Comparison of ENCODE assay signal across 20 mouse cellular contexts in the genomic region with DNA sequence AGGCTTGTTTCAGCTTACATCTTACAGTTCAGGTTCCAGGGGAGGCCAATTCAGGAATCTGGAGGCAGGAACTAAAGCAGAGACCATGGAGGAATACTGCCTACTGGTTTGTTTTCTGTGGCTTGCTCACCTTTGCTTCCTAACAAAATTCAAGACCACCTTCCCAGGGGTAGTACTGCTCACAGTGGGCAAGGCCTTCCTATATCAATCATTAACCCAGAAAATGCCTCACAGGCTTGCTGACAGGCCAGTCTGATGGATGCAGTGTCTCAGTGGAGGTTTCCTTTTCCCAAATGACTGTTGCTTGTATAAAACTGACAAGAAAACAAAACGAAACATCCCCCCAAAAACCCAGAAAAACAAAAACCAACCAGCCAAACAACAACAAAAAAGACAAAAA.
DNase-seq lines count a peak whose midpoint lies in the region; ATAC-seq lines count a peak whose summit lies in the region.
"Had no signal": no experiment of that assay in that cellular context is flagged by ENCODE, and none has a peak within 500 bp of the region (broad histone marks: within the 10 kb centered on the region; RNA-seq: fewer than 3 reads in every experiment).

No protein-coding gene starts in this region.

- H3K9ac ChIP-seq in heart, embryonic 12.5 days, result no peak overlapping the region
- H3K9ac ChIP-seq in kidney, embryonic 16.5 days (replicated peaks; ENCODE audit: low read length), result no peak overlapping the region
- no peak overlapping the region for H3K9ac ChIP-seq in liver, embryonic 12.5 days
- H3K9ac ChIP-seq: embryonic facial prominence, embryonic 12.5 days; forebrain, embryonic 15.5 days; hindbrain, embryonic 15.5 days had no signal

- peaks cover 44% of the 10 kb centered on the region for H3K4me1 ChIP-seq in heart, embryonic 12.5 days (replicated peaks)
- H3K4me1 ChIP-seq in kidney, embryonic 16.5 days (ENCODE audit: insufficient read depth, low read length), result 0 out of 2 replicates have a peak, but pooled peaks cover 5% of the 10 kb centered on the region
- peaks cover 88% of the 10 kb centered on the region for H3K4me1 ChIP-seq in liver, embryonic 12.5 days
- H3K4me1 ChIP-seq: hindbrain, embryonic 15.5 days had no signal

- H3K4me2 ChIP-seq in heart, embryonic 12.5 days, result no peak overlapping the region
- H3K4me2 ChIP-seq in kidney, embryonic 16.5 days (replicated peaks; ENCODE audit: low read depth, low read length), result no peak overlapping the region
- H3K4me2 ChIP-seq in liver, embryonic 12.5 days, result no peak overlapping the region
- H3K4me2 ChIP-seq: embryonic facial prominence, embryonic 12.5 days; forebrain, embryonic 15.5 days; hindbrain, embryonic 15.5 days had no signal

- peak overlapping the region; percentile 20 for H3K27ac ChIP-seq in heart, embryonic 12.5 days (ENCODE audit: poor library complexity, severe bottlenecking)
- no peak overlapping the region for H3K27ac ChIP-seq in kidney, embryonic 16.5 days (ENCODE audit: low read length)
- peak overlapping the region; percentile 73; the same call in 1 of the 2 replicates for H3K27ac ChIP-seq in liver, embryonic 12.5 days
- H3K27ac ChIP-seq: embryonic facial prominence, embryonic 12.5 days; heart, adult 2 months; hindbrain, embryonic 15.5 days had no signal

- no peak for DNase-seq in heart, adult 11 months
- no peak for DNase-seq in kidney, adult 9 months
- DNase-seq in liver, result no peak
- peak; percentile 64 for DNase-seq in yolk sac, embryonic 10.5 days (ENCODE audit: low spot score)
- DNase-seq in right cerebral cortex, postnatal 25 days, result no peak
- DNase-seq: adrenal gland, adult 2 months; adrenal gland, postnatal 25 days; cerebellum, adult 18-20 months; cerebellum, adult 9-11 months; embryo, embryonic 11 days; gastrocnemius, postnatal 36 days; heart, adult 2 months; heart, postnatal 36 days had no signal

- WGBS in heart, embryonic 12.5 days, result 76% methylated on average over 1 of the region's 1 CpGs
- 68% methylated on average over 1 of the region's 1 CpGs for WGBS in kidney, embryonic 16.5 days
- 35% methylated on average over 1 of the region's 1 CpGs for WGBS in liver, embryonic 12.5 days (ENCODE audit: insufficient replicate concordance)

- no peaks in the 10 kb centered on the region for H3K9me3 ChIP-seq in heart, embryonic 12.5 days (replicated peaks)
- H3K9me3 ChIP-seq in kidney, embryonic 16.5 days (ENCODE audit: low read length), result no peaks in the 10 kb centered on the region
- H3K9me3 ChIP-seq in liver, embryonic 12.5 days (replicated peaks), result no peaks in the 10 kb centered on the region
- H3K9me3 ChIP-seq: embryonic facial prominence, embryonic 12.5 days; forebrain, embryonic 15.5 days; hindbrain, embryonic 15.5 days had no signal

- no peak overlapping the region for H3K4me3 ChIP-seq in heart, embryonic 12.5 days
- H3K4me3 ChIP-seq in kidney, embryonic 16.5 days (ENCODE audit: low read length), result no peak overlapping the region
- no peak overlapping the region for H3K4me3 ChIP-seq in liver, embryonic 12.5 days
- H3K4me3 ChIP-seq: embryonic facial prominence, embryonic 12.5 days; forebrain, embryonic 15.5 days; heart, adult 2 months; hindbrain, embryonic 15.5 days had no signal

- no peaks in the 10 kb centered on the region for H3K27me3 ChIP-seq in heart, embryonic 12.5 days (replicated peaks)
- no peaks in the 10 kb centered on the region for H3K27me3 ChIP-seq in kidney, embryonic 16.5 days (ENCODE audit: insufficient read depth, low read length)
- H3K27me3 ChIP-seq in liver, embryonic 12.5 days (replicated peaks), result no peaks in the 10 kb centered on the region
- H3K27me3 ChIP-seq: CH12.LX; embryonic facial prominence, embryonic 12.5 days; forebrain, embryonic 15.5 days; hindbrain, embryonic 15.5 days had no signal

- no peak for ATAC-seq in heart, embryonic 12.5 days (ENCODE audit: insufficient number of reproducible peaks, low FRiP score)
- ATAC-seq in kidney, embryonic 16.5 days (ENCODE audit: low FRiP score, low TSS enrichment), result peak; percentile 70; the same call in 1 of the 2 replicates
- ATAC-seq in liver, embryonic 12.5 days, result no peak
- ATAC-seq: forebrain, embryonic 15.5 days had no signal

- no peaks in the 10 kb centered on the region for H3K36me3 ChIP-seq in heart, embryonic 12.5 days
- no peaks in the 10 kb centered on the region for H3K36me3 ChIP-seq in kidney, embryonic 16.5 days (ENCODE audit: insufficient read depth, low read length)
- H3K36me3 ChIP-seq in liver, embryonic 12.5 days, result no peaks in the 10 kb centered on the region
- H3K36me3 ChIP-seq: embryonic facial prominence, embryonic 12.5 days; forebrain, embryonic 15.5 days; hindbrain, embryonic 15.5 days had no signal
